Mouse (Mus musculus) forebrain, embryonic 16.5 days (tissue): ENCODE data around the gene Slc39a9. TPM values are rescaled to one million over a fixed set of nuclear protein-coding genes. Genes with fewer than 3 reads are reported as not detected.
A peak's percentile ranks its signal among the peaks of the same experiment; 100 is the strongest.

Experiments used
- ATAC-seq: fragments of 200-750 bp; cut with Nextera tagmentation; 2 replicates; pipeline ENCODE4 v1.8.0; 2017; ENCODE audit warnings: mild to moderate bottlenecking, moderate library complexity
- H3K27ac ChIP-seq: fragments of 300-500 bp; sonication (generic); 2 replicates; pipeline ENCODE4 v1.5.1; 2014; ENCODE audit warnings: low read length, control low read depth
- H3K27me3 ChIP-seq: fragments of 300-500 bp; sonication (generic); replicated peaks from 2 replicates; pipeline ENCODE4 v1.6.1; 2014; ENCODE audit warnings: low read length; ENCODE audit not compliant: control insufficient read depth, insufficient read depth
- H3K36me3 ChIP-seq: fragments of 300-500 bp; sonication (generic); 2 replicates; pipeline ENCODE4 v1.6.1; 2014; ENCODE audit not compliant: control insufficient read depth, insufficient read depth
- H3K4me1 ChIP-seq: fragments of 300-500 bp; sonication (generic); replicated peaks from 2 replicates; pipeline ENCODE4 v1.6.1; 2014; ENCODE audit warnings: low read length; ENCODE audit not compliant: control insufficient read depth, insufficient read depth
- H3K4me2 ChIP-seq: fragments of 300-500 bp; sonication (generic); 2 replicates; pipeline ENCODE4 v1.6.1; 2014; ENCODE audit warnings: mild to moderate bottlenecking, low read length, control low read depth
- H3K4me3 ChIP-seq: fragments of 300-500 bp; sonication (generic); replicated peaks from 2 replicates; pipeline ENCODE4 v1.5.1; 2014; ENCODE audit warnings: mild to moderate bottlenecking, low read length, control low read depth
- H3K9ac ChIP-seq: fragments of 300-500 bp; sonication (generic); replicated peaks from 2 replicates; pipeline ENCODE4 v1.6.1; 2014; ENCODE audit warnings: low read depth, low read length, control low read depth
- H3K9me3 ChIP-seq: fragments of 300-500 bp; sonication (generic); 2 replicates; pipeline ENCODE4 v1.6.1; 2016; ENCODE audit warnings: low read length; ENCODE audit not compliant: control insufficient read depth
- WGBS: fragments of 180-500 bp; shearing (Covaris S2); extraction: QIAGEN DNeasy Blood & Tissue Kit; methylation state at CpG from one replicate; pipeline ENCODE4 v1.1.7; 2014; 5-methylcytosine and 5-hydroxymethylcytosine counted together
- polyA plus RNA-seq: library from polyadenylated mRNA; unstranded; fragments of >200 nt; fragmentation: Nextera tagmentation; extraction: Ambion mirVana; gene quantifications from 2 replicates; pipeline ENCODE4 v1.2.1, GENCODE M21; 2015

Slc39a9 gene
- polyA plus RNA-seq, 1 experiment from 2014 or later, result 30.6 TPM

- peak; percentile 12; the same call in 1 of the 2 replicates for ATAC-seq
- peaks cover 18% of the 10 kb centered on the region for H3K36me3 ChIP-seq
- no peaks in the 10 kb centered on the region for H3K4me1 ChIP-seq
- no peak overlapping the region for H3K27ac ChIP-seq
- no peak overlapping the region for H3K9ac ChIP-seq
- H3K4me2 ChIP-seq, result no peak overlapping the region
- no peaks in the 10 kb centered on the region for H3K9me3 ChIP-seq
- H3K4me3 ChIP-seq, result no peak overlapping the region
- WGBS, result 17% methylated on average over 3 of the region's 3 CpGs
- no peaks in the 10 kb centered on the region for H3K27me3 ChIP-seq
Observed at GRCm38 (mm10) chr12:80673170-80673569, 29.5 kb downstream of the Slc39a9 start.

DNA sequence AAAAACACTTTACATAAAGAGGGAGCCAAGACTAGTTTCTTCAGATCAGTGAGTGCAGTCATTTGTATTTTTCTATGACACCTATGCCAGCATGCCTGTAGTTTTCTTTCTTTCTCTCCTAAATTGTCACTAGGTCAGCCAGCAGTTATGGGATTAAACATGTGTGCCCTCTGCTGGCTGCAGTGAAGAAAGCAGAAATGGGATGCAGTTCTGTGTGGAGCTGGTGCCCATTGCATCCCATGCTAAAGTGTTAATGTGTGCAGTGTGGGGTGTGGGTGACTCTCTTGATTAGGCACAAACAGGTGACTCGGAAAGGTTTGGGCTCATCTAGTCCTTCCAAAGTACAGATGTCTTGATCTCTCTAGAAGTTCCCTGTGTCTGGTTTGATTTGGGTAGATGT is 37.7 kb downstream of the Slc39a9 start:
- no peaks in the 10 kb centered on the region for H3K9me3 ChIP-seq
- H3K27me3 ChIP-seq, result no peaks in the 10 kb centered on the region
- H3K4me2 ChIP-seq, result no peak overlapping the region
- H3K4me1 ChIP-seq, result no peaks in the 10 kb centered on the region
- WGBS, result 88% methylated on average over 1 of the region's 1 CpGs
- H3K9ac ChIP-seq, result no peak overlapping the region
- H3K36me3 ChIP-seq, result peaks cover 3% of the 10 kb centered on the region; the same call in 1 of the 2 replicates
- no peak overlapping the region for H3K4me3 ChIP-seq
- H3K27ac ChIP-seq, result no peak overlapping the region
- ATAC-seq, result no peak

- no peak for ATAC-seq
- Histone ChIP-seq H3K4me1 (peaks cover 5% of the 10 kb centered on the region; the same call in 1 of the 2 replicates), H3K9ac (no peak overlapping the region), H3K4me2 (no peak overlapping the region), H3K9me3 (no peaks in the 10 kb centered on the region), H3K36me3 (peaks cover 3% of the 10 kb centered on the region; the same call in 1 of the 2 replicates), H3K27ac (no peak overlapping the region), H3K27me3 (no peaks in the 10 kb centered on the region), H3K4me3 (no peak overlapping the region)
- WGBS, result 95% methylated on average over 3 of the region's 3 CpGs
Observed at GRCm38 (mm10) chr12:80683554-80683953, 39.9 kb downstream of the Slc39a9 start.

- no peak overlapping the region for H3K4me2 ChIP-seq
- ATAC-seq, result no peak
- no peak overlapping the region for H3K4me3 ChIP-seq
- H3K4me1 ChIP-seq, result peaks cover 5% of the 10 kb centered on the region; the same call in 1 of the 2 replicates
- no peaks in the 10 kb centered on the region for H3K9me3 ChIP-seq
- 56% methylated on average over 3 of the region's 3 CpGs for WGBS
- H3K27ac ChIP-seq, result no peak overlapping the region
- peaks cover 3% of the 10 kb centered on the region; the same call in 1 of the 2 replicates for H3K36me3 ChIP-seq
- no peaks in the 10 kb centered on the region for H3K27me3 ChIP-seq
- H3K9ac ChIP-seq, result no peak overlapping the region
Observed at GRCm38 (mm10) chr12:80684316-80684715, 40.6 kb downstream of the Slc39a9 start.

GRCm38 (mm10) chr12:80687788-80688211 is 44.1 kb downstream of the Slc39a9 start:
- WGBS, result 35% methylated on average over 10 of the region's 10 CpGs
- no peak overlapping the region for H3K4me3 ChIP-seq
- no peak overlapping the region for H3K27ac ChIP-seq
- peaks cover 17% of the 10 kb centered on the region for H3K4me1 ChIP-seq
- no peaks in the 10 kb centered on the region for H3K9me3 ChIP-seq
- 0 out of 2 replicates have a peak overlapping the region, but pooled peaks have one; percentile 1 for H3K4me2 ChIP-seq
- H3K27me3 ChIP-seq, result peaks cover 13% of the 10 kb centered on the region
- no peak overlapping the region for H3K9ac ChIP-seq
- ATAC-seq, result peak; percentile 57
- no peaks in the 10 kb centered on the region for H3K36me3 ChIP-seq

DNA sequence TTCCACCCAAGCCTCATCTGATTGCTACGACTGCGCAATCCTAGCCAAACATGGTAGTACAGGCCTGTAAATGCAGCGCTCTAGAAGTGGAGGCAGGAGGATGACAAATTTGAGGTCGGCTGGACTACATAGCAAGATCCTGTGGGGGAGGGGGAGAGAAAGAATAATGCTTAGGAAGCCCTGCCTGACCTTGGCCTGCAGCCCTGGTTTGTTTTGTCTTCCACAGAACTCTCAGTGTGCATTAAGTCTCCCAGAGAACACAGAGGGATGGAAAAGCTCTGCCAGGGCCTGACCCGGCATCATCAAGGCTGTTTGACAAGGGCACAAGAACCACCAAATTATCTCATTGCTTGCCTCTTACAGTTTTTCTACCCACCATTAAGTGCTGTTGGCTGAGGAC is 46.0 kb downstream of the Slc39a9 start:
- no peaks in the 10 kb centered on the region for H3K36me3 ChIP-seq
- no peak overlapping the region for H3K9ac ChIP-seq
- H3K4me3 ChIP-seq, result no peak overlapping the region
- H3K9me3 ChIP-seq, result no peaks in the 10 kb centered on the region
- no peak overlapping the region for H3K27ac ChIP-seq
- no peak for ATAC-seq
- 60% methylated on average over 5 of the region's 5 CpGs for WGBS
- H3K27me3 ChIP-seq, result peaks cover 29% of the 10 kb centered on the region
- no peak overlapping the region for H3K4me2 ChIP-seq
- H3K4me1 ChIP-seq, result peaks cover 20% of the 10 kb centered on the region

GRCm38 (mm10) chr12:80691671-80692091 is 48.0 kb downstream of the Slc39a9 start:
- no peak overlapping the region; the same call in 1 of the 2 replicates for H3K4me3 ChIP-seq

DNA sequence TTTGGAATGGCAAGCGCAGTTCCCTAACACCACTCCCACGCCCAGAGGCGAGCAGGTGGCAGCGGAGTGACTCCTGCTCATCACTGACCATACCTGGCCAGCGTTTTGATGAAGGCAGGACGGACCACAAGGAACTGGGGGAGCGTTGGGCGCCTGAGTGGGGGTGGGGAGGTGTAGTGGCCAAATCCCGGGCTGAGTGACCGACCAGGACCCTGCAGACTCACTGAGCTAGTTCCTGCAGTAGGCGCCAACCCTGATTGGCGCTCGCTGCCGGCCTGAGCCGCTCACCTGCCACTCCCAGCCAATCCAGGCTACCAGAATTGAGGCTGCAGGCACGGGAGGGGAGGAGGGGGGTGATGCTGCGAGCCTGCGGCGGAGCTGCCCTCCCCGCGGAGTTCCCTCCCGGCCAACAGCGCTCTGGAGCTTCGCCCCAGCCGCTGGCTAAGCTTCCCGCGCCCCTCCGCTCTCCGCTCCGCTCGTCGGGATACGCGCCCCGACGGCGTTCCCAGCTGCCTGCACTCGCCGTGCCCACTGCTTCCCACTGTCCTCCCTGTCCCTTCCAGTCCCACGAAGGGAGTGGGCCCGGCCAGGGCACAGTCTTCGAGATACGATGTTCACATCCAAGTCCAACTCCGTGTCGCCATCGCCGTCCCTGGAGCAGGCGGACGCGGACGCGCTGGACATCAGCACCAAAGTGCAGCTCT is 48.7 kb downstream of the Slc39a9 start, which contains the start of gene Plekhd1:
Plekhd1 (plus strand) TSS at position 323 of the 704 bp plus-strand sequence.
- H3K27ac ChIP-seq, result no peak within 1 kb of the TSS
- peaks cover 20% of the 10 kb centered on the region for H3K4me1 ChIP-seq
- H3K36me3 ChIP-seq, result no peaks in the 10 kb centered on the region
- no peaks in the 10 kb centered on the region for H3K9me3 ChIP-seq
- H3K27me3 ChIP-seq, result peaks cover 30% of the 10 kb centered on the region
- H3K9ac ChIP-seq, result peak within 1 kb of the TSS; percentile 18
- WGBS, result under 1% methylated on average over 46 of the region's 52 CpGs
- peak within 1 kb of the TSS; percentile 62 for H3K4me2 ChIP-seq
- ATAC-seq, result peak; percentile 68
- peak within 1 kb of the TSS; percentile 42 for H3K4me3 ChIP-seq

More at GRCm38 (mm10) chr12:80691671-80692091, 48.0 kb downstream of the Slc39a9 start:
- no peak for ATAC-seq
- Histone ChIP-seq H3K27ac (no peak overlapping the region), H3K4me1 (peaks cover 20% of the 10 kb centered on the region), H3K36me3 (no peaks in the 10 kb centered on the region), H3K9ac (no peak overlapping the region), H3K9me3 (no peaks in the 10 kb centered on the region), H3K4me2 (peak overlapping the region; percentile 62), H3K27me3 (peaks cover 30% of the 10 kb centered on the region)
- WGBS, result 12% methylated on average over 12 of the region's 12 CpGs

DNA sequence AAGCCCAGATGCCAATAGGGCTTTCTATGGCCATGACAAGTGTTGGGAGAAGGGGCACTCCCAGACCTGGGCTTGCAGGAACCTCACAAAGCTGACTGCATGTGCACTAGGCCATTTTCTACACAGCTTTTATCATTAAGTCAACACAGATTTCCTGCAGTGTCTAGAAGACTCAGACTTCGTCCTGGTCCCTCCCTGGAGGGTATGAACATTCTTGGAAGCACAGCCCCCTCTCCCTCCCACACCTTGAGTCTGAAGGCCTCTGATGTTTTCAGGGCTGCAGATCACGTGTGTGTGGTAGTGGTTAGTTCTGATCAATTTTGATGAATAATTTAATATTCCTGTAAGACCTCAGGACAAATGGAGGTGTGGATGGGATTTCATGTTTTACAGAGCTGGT is 50.0 kb downstream of the Slc39a9 start:
- no peaks in the 10 kb centered on the region for H3K36me3 ChIP-seq
- H3K4me3 ChIP-seq, result no peak overlapping the region
- H3K27me3 ChIP-seq, result peaks cover 30% of the 10 kb centered on the region
- H3K27ac ChIP-seq, result no peak overlapping the region
- H3K4me2 ChIP-seq, result no peak overlapping the region
- peaks cover 15% of the 10 kb centered on the region for H3K4me1 ChIP-seq
- no peak overlapping the region for H3K9ac ChIP-seq
- 65% methylated on average over 2 of the region's 2 CpGs for WGBS
- ATAC-seq, result no peak
- no peaks in the 10 kb centered on the region for H3K9me3 ChIP-seq
